Mouse (Mus musculus) heart, embryonic 16.5 days (tissue): ENCODE data around the gene Syce1. TPM values are rescaled to one million over a fixed set of nuclear protein-coding genes. Genes with fewer than 3 reads are reported as not detected.

Experiments
- ATAC-seq: fragments of 200-750 bp; cut with Nextera tagmentation; replicated peaks from 2 replicates; pipeline ENCODE4 v1.8.0; 2017; ENCODE audit warnings: moderate number of reproducible peaks; ENCODE audit not compliant: insufficient read depth, low FRiP score; ENCODE audit errors: extremely low read depth
- H3K27ac ChIP-seq: fragments of 300-500 bp; sonication (generic); 2 replicates; pipeline ENCODE4 v1.5.1; 2014; ENCODE audit warnings: mild to moderate bottlenecking, low read length, control low read depth, moderate library complexity
- H3K27me3 ChIP-seq: fragments of 300-500 bp; sonication (generic); 2 replicates; pipeline ENCODE4 v1.6.1; 2014; ENCODE audit warnings: low read length, mixed read lengths; ENCODE audit not compliant: control insufficient read depth, insufficient read depth
- H3K36me3 ChIP-seq: fragments of 300-500 bp; sonication (generic); 2 replicates; pipeline ENCODE4 v1.6.1; 2014; ENCODE audit not compliant: control insufficient read depth, insufficient read depth
- H3K4me1 ChIP-seq: fragments of 300-500 bp; sonication (generic); 2 replicates; pipeline ENCODE4 v1.6.1; 2014; ENCODE audit warnings: low read length, mixed read lengths; ENCODE audit not compliant: control insufficient read depth, insufficient read depth
- H3K4me2 ChIP-seq: fragments of 300-500 bp; sonication (generic); 2 replicates; pipeline ENCODE4 v1.6.1; 2014; ENCODE audit warnings: low read depth, mild to moderate bottlenecking, control low read depth, low read length
- H3K4me3 ChIP-seq: fragments of 300-500 bp; sonication (generic); 2 replicates; pipeline ENCODE4 v1.5.1; 2014; ENCODE audit warnings: mild to moderate bottlenecking, control low read depth, low read length
- H3K9ac ChIP-seq: fragments of 300-500 bp; sonication (generic); 2 replicates; pipeline ENCODE4 v1.6.1; 2014; ENCODE audit warnings: low read length, control low read depth
- H3K9me3 ChIP-seq: fragments of 300-500 bp; sonication (generic); replicated peaks from 2 replicates; pipeline ENCODE4 v1.6.1; 2016; ENCODE audit warnings: low read length; ENCODE audit not compliant: control insufficient read depth
- WGBS: fragments of 180-500 bp; shearing (Covaris S2); extraction: QIAGEN DNeasy Blood & Tissue Kit; methylation state at CpG from one replicate; pipeline ENCODE4 v1.1.7; 2014; 5-methylcytosine and 5-hydroxymethylcytosine counted together
- polyA plus RNA-seq: library from polyadenylated mRNA; unstranded; fragments of >200 nt; fragmentation: Nextera tagmentation; extraction: Ambion mirVana; gene quantifications from 2 replicates; pipeline ENCODE4 v1.2.1, GENCODE M21; 2015

Gene Syce1
- polyA plus RNA-seq, 1 experiment from 2014 or later: 0.34 TPM

GRCm38 (mm10) chr7:140821653-140822329 is 34.1 kb upstream of the Syce1 start, which contains the start of gene Zfp941:
Zfp941 (minus strand) TSS chr7:140822178.
- H3K36me3 ChIP-seq: no peaks in the 10 kb centered on the region
- peak within 1 kb of the TSS; percentile 64 for H3K9ac ChIP-seq
- H3K4me2 ChIP-seq: peak within 1 kb of the TSS; percentile 82
- H3K27me3 ChIP-seq: no peaks in the 10 kb centered on the region
- no peak for ATAC-seq
- no peaks in the 10 kb centered on the region; the same call in 1 of the 2 replicates for H3K9me3 ChIP-seq
- H3K4me1 ChIP-seq: no peaks in the 10 kb centered on the region
- peak within 1 kb of the TSS; percentile 50 for H3K4me3 ChIP-seq
- H3K27ac ChIP-seq: no peak within 1 kb of the TSS
- 3% methylated on average over 21 of the region's 21 CpGs for WGBS

GRCm38 (mm10) chr7:140821305-140821652 is 33.6 kb upstream of the Syce1 start:
- Histone ChIP-seq H3K9ac (no peak overlapping the region), H3K4me3 (peak overlapping the region; percentile 50), H3K4me2 (peak overlapping the region; percentile 82), H3K27ac (no peak overlapping the region), H3K27me3 (no peaks in the 10 kb centered on the region), H3K9me3 (no peaks in the 10 kb centered on the region; the same call in 1 of the 2 replicates), H3K4me1 (no peaks in the 10 kb centered on the region), H3K36me3 (no peaks in the 10 kb centered on the region)
- WGBS: 49% methylated on average over 5 of the region's 5 CpGs
- ATAC-seq: no peak

GRCm38 (mm10) chr7:140820173-140820572 is 32.5 kb upstream of the Syce1 start:
- ATAC-seq: no peak
- H3K27ac ChIP-seq: no peak overlapping the region
- 50% methylated on average over 4 of the region's 4 CpGs for WGBS

GRCm38 (mm10) chr7:140812850-140813249 is 25.2 kb upstream of the Syce1 start:
- Histone ChIP-seq H3K27me3 (no peaks in the 10 kb centered on the region), H3K4me1 (no peaks in the 10 kb centered on the region), H3K4me3 (no peak overlapping the region), H3K9me3 (no peaks in the 10 kb centered on the region), H3K9ac (no peak overlapping the region), H3K36me3 (peaks cover 7% of the 10 kb centered on the region; the same call in 1 of the 2 replicates), H3K4me2 (no peak overlapping the region), H3K27ac (no peak overlapping the region)
- no peak for ATAC-seq
- 83% methylated on average over 12 of the region's 12 CpGs for WGBS

More at GRCm38 (mm10) chr7:140820173-140820572, 32.5 kb upstream of the Syce1 start:
- Histone ChIP-seq H3K36me3 (no peaks in the 10 kb centered on the region), H3K9ac (no peak overlapping the region), H3K9me3 (no peaks in the 10 kb centered on the region; the same call in 1 of the 2 replicates), H3K4me3 (no peak overlapping the region), H3K4me1 (no peaks in the 10 kb centered on the region), H3K27me3 (no peaks in the 10 kb centered on the region), H3K4me2 (no peak overlapping the region)

GRCm38 (mm10) chr7:140811714-140812113 is 24.1 kb upstream of the Syce1 start:
- peaks cover 7% of the 10 kb centered on the region; the same call in 1 of the 2 replicates for H3K36me3 ChIP-seq
- H3K9ac ChIP-seq: no peak overlapping the region
- no peak overlapping the region for H3K4me3 ChIP-seq
- H3K4me2 ChIP-seq: no peak overlapping the region
- no peak for ATAC-seq
- H3K9me3 ChIP-seq: no peaks in the 10 kb centered on the region
- 84% methylated on average over 13 of the region's 13 CpGs for WGBS
- H3K27ac ChIP-seq: no peak overlapping the region
- H3K4me1 ChIP-seq: no peaks in the 10 kb centered on the region
- H3K27me3 ChIP-seq: no peaks in the 10 kb centered on the region

GRCm38 (mm10) chr7:140810496-140810895 is 22.8 kb upstream of the Syce1 start:
- ATAC-seq: no peak
- no peak overlapping the region for H3K9ac ChIP-seq
- no peaks in the 10 kb centered on the region for H3K27me3 ChIP-seq
- H3K4me2 ChIP-seq: no peak overlapping the region
- H3K27ac ChIP-seq: no peak overlapping the region
- peaks cover 7% of the 10 kb centered on the region; the same call in 1 of the 2 replicates for H3K36me3 ChIP-seq
- H3K9me3 ChIP-seq: no peaks in the 10 kb centered on the region
- no peaks in the 10 kb centered on the region for H3K4me1 ChIP-seq
- H3K4me3 ChIP-seq: no peak overlapping the region
- 88% methylated on average over 6 of the region's 6 CpGs for WGBS

- no peak overlapping the region for H3K4me3 ChIP-seq
- no peak overlapping the region for H3K4me2 ChIP-seq
- no peak overlapping the region for H3K27ac ChIP-seq
- no peaks in the 10 kb centered on the region for H3K27me3 ChIP-seq
- no peak overlapping the region for H3K9ac ChIP-seq
- 0 out of 2 replicates have a peak, but pooled peaks cover 3% of the 10 kb centered on the region for H3K36me3 ChIP-seq
- no peak for ATAC-seq
- no peaks in the 10 kb centered on the region for H3K4me1 ChIP-seq
- H3K9me3 ChIP-seq: no peaks in the 10 kb centered on the region
- 20% methylated on average over 1 of the region's 1 CpGs for WGBS
Observed at GRCm38 (mm10) chr7:140805704-140806103, 18.1 kb upstream of the Syce1 start.

GRCm38 (mm10) chr7:140802629-140803028 is 15.0 kb upstream of the Syce1 start:
- no peaks in the 10 kb centered on the region for H3K4me1 ChIP-seq
- no peaks in the 10 kb centered on the region for H3K9me3 ChIP-seq
- no peaks in the 10 kb centered on the region for H3K36me3 ChIP-seq
- no peak overlapping the region for H3K4me3 ChIP-seq
- WGBS: 71% methylated on average over 6 of the region's 6 CpGs
- H3K9ac ChIP-seq: no peak overlapping the region
- no peak for ATAC-seq
- no peak overlapping the region for H3K4me2 ChIP-seq
- no peak overlapping the region for H3K27ac ChIP-seq
- H3K27me3 ChIP-seq: no peaks in the 10 kb centered on the region

- WGBS: 52% methylated on average over 2 of the region's 2 CpGs
- no peak for ATAC-seq
- no peaks in the 10 kb centered on the region for H3K4me1 ChIP-seq
- H3K9ac ChIP-seq: no peak overlapping the region
- H3K4me3 ChIP-seq: no peak overlapping the region
- no peaks in the 10 kb centered on the region for H3K9me3 ChIP-seq
- H3K27ac ChIP-seq: no peak overlapping the region
- no peaks in the 10 kb centered on the region for H3K27me3 ChIP-seq
- H3K36me3 ChIP-seq: no peaks in the 10 kb centered on the region
- no peak overlapping the region for H3K4me2 ChIP-seq
Observed at GRCm38 (mm10) chr7:140798212-140798611, 10.6 kb upstream of the Syce1 start.
